Mouse (Mus musculus) cerebellum, adult 9-11 months (tissue): ENCODE data around the gene D7Ertd443e.
A peak's percentile ranks its signal among the peaks of the same experiment; 100 is the strongest.

Source experiments
- DNase-seq: peaks from one replicate; pipeline ENCODE4 v3.0.0; 2022

D7Ertd443e gene

DNA sequence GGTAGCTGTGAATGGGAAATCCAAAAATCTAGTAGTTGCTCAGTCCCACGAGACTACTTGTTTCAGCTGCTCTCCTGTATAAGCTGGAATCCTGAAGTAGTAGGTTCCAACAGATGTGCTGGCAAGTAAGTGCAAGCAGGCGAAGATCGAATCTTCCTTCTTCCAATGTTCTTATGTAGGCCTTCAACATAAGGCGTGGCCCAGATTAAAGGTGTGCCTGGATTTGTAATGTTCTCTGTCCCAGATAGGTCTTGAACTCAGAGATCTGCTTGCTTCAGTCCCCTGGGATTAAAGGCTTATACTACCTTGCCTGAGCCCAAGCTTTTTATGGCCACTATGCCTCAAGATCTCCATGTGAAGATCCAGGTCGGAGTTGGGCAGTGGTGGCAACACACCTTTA lies at the start of gene D7Ertd443e:
Gene D7Ertd443e (minus strand): TSS at position 101 of the 400 bp plus-strand sequence.
- DNase-seq, result no peak

DNA sequence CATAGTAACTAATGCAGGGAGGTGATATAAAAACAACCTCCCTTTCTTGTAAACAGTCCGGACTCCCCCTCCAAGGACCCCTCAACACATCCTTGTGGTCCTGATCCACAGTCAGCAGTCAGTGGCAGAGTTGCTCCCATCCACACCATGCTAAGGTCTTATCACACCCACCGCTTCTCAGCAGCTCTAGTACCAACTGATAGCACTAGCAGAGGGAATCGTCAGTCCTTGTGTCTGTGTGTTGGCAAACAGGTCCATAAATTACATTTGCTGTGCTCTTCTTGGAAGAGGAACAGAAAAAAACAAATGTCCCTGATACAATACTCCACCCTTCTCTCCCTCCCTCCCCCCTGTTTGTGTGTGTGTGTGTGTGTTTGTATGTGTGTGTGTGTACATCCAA lies 46.2 kb upstream of the D7Ertd443e start:
- no peak for DNase-seq

DNA sequence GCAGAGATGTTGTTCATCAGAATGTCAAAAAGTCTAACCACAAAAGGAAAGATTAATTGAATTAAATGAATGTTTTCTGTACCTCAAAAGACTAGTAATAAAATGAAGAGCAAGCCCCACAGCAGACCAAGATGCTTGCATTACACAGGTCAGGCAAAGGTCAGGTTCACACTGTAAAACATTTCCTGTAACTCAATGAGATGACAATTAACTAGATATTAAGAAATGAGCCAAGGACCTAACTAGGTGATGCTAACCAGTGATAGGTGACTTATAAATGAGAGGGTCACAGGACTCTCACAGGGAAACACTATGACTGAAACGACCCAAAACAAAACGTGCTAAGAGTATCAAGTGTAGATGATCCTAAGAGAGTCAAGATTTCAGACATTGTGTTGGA lies 43.2 kb upstream of the D7Ertd443e start:
- DNase-seq, result no peak

DNA sequence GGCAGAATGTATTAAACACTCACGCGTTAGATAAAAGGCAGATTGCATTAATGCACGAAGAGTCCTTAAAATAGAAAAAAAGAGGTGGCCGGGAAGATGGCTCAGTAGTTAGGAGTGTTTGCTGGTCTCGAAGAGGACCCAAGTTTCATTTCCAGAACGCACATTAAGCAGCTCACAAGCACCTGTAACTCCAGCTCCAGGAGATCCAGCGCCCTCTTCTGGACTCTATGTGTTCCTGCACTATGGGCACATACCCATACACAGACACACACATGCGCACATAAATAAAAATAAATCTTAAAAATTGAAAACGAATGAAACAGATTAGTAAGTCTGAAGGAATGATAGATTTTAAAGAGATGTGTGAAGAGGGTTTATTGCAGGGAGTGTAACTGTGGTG lies 29.6 kb upstream of the D7Ertd443e start:
- DNase-seq, result no peak

DNA sequence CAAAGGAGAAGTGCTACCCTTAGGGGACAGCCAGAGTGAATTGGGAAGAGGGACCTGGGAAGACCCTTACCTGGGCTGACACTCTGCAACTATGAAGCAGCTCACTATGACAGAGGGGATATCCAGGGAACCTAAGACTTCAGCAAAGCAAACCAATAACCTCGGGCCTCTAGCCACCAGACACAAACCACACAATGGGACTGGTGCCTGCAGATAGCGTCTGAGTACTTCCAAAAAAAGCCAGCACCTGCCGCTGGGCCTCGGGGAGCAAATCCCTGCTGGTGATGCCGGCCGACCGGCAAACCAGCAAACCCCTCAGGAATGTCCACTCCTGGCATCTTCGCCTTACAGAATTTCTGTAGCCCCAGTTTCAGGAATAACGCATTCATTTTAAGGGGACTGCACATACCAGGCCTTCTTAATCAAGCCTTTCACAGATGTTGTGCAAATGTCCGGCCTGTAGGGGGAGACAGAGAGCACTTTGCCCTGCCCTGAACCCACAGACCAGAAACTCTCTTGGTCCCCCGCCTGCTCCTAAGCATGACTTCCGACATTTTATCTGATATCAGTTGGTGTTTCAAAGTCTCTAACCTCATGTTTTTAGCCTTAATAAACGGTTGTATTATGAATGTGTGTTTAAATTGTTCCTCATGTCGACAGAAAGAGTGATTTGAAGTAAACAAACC lies 28.7 kb upstream of the D7Ertd443e start:
- DNase-seq, result no peak

DNA sequence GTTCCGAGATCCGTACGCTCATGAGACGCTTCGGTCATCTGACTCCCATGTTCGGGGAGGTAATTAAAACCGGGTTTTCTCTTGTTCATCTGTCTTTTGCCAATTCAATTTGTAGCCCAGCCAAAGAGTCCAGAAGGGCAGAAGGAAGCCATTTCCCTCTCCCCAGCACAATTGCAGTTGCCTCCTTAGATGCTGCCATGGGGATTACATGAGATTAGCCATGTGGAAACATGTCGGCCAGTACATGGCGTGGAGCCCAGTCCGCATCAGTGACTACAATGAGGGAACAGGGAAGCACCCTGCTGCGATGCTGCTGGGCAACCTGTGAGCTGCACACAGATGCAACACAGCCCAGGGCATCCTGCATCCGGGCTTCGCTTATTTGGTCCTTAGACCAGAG lies 23.2 kb upstream of the D7Ertd443e start:
- DNase-seq, result peak; percentile 82

DNA sequence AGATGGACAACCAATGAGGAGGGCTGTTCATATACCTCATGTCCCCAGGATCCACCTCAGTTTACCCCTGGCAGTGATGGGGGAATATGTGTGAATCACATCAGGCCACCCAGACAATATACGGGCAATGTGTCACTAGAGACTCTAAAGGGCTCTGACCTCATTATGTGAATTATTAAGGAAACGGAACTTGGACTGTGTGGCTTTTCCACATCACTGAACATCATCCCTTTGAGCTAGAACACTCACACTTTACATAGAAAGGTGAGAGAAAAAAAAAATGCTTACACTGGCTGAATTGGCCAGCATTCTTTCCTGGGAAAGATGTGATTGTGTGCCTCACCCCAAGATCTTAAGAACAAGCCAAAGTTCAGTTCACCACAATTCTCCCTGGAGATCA lies 15.3 kb upstream of the D7Ertd443e start:
- no peak for DNase-seq

DNA sequence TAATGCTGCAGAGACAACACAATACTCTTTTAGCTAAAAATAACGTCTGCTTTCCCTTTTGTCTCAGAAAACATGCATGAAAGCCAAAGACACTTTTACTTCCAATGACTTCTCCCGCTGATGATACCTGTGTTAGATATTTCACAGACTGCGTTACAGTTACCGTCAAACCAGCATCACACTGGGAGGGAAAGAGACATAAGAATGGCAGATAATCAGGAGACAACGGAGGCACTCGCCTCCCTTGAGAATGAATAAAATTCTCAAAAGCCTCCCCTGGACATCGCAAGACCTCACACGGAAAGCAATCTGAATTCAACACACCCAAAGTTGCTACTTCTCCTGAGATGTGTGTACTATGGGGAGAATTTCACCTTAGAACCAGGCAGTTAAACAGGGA lies 11.3 kb upstream of the D7Ertd443e start:
- no peak for DNase-seq

DNA sequence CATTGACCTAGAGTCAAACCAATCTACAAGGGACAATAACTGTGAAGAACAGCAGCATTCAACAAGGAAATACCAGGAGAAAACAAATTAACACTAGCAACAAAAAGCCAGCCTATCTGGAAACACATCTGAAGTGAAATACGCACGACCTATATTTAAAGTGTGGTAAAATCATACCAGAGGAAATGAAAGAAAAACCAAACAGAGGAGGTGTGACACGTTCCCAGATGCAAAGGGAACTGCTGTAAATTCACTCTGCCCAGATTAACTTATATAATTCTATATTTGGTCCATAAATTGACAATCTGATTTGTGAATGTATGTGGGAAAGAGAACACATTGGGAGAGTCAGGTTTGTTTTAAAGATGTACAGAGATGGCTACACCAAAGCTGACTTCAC lies 2.7 kb downstream of the D7Ertd443e start:
- no peak for DNase-seq

DNA sequence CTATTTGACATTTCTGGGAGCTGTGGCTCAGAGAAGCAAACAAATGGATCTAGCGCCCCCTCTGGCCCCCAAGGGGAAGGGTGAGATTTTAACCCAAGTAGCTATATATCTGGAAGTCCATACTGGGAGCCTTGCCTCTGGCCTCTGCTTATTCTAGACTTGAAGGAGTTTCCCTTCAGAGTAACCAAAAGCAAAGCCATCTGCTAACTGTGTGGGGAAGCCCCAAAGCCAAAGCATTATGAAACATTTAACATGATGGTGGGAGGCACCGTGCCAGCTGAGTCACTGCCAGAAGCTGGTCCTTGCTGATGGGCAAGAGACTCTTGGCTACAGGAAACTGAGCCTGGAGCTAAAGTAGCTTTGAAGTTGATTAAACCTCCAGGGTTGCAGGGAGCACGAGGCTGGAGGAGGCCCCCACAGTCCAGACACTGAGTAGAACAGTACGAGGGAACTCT lies 4.0 kb downstream of the D7Ertd443e start:
- DNase-seq, result peak; percentile 46

DNA sequence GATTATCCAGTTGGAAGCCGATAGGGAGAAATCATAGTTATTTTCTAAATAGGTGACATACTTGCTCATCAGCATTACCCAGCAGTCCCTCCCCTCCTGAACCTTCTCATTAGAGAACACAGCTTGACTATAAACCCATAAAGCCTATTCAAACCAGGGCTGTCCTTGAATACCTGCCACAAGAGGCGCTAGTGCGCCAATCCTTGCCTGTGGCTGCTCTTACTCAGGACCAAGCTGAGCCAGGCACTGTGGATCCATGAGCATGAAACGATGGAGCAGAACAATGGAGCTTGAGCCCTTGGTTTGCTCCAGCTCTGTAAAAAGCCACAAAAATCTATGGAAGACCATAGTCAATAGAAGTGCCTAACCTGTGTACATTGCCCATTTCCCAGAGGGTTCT lies 7.2 kb downstream of the D7Ertd443e start:
- peak; percentile 12 for DNase-seq

DNA sequence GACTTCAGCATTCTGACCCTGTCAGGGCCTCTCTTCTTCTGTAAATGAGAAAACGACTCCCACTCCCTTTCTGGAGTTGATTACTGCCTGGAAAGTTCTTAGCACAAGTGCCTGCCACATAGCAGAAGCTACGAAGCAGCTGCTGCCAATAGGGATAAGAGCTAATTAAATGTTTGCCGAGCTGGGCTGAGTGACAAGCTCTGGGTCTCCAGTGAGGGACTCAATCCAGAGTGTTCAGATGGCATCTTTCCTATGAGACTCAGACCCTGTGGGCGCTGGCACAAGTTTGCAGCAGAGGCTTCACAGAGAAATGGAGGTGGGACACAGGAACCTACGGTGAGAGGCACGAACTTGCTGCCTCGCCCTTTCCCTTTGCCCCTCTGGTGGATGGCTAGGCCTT lies 8.7 kb downstream of the D7Ertd443e start:
- DNase-seq, result no peak

DNA sequence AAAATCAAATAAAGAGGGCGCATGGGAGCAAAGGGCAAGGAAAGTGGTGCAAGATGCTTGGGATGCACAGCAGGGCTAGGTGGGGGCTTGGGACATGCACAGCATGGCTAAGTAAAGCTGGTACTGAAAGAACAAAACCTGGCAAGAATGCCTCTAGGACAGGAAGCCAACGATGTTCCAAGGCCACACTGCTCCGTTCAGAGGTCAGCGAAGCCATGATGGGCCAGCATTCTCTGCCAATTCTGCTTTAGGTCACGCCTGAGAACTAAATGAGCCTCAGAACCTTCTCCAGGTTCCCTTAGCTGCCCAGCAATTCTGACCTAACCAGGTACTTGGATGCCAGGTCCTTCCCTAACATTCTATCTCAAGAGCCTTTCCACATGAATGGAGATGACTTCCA lies 13.2 kb downstream of the D7Ertd443e start:
- no peak for DNase-seq

DNA sequence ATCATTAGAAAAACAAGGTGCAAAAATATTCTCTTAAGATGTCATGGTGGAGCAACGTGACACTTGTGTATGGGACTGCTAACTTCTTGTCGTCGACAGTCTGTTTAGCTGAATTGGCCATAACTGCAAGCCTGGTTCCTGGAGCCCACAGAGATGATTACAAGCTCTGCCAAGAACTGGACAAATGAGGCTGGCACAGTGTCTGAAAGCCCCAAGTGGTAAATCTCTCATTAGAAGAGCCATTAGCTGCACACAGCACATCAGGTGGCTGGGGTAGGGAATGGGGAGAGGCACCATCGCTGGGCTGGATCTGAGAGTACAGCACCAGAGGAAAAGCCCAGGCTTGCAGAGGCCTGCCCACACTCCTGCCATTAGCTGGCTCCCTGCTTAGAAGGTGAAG lies 16.2 kb downstream of the D7Ertd443e start:
- no peak for DNase-seq

DNA sequence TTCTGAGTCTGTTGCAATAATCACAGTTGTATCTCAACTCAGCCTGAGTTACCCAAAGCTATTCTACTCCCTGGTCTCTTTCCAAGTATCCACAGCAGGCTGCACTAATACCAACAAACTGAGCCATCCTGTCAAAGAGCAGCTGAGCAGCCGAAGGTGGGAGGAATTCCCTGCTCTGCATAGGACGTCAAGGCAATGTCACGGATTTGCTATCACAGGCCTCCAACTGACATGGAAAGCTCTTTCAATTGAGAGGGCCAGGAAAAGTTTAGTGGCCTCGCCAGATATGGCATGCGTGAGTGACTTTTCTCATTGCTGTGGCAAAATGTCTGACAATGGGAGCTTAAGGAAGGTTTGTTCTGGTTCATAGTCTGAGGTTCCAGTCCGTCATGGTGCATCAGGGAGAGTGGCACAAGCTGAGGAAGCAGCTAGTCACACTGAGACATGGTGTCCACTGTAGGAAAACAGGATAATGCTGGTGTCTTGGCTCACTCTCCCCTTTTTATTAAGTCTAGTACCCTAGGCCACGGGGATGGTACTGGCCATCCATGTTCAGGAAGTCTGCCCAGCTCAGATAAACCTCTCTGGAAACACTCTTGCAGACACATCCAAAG lies 23.1 kb downstream of the D7Ertd443e start:
- no peak for DNase-seq

DNA sequence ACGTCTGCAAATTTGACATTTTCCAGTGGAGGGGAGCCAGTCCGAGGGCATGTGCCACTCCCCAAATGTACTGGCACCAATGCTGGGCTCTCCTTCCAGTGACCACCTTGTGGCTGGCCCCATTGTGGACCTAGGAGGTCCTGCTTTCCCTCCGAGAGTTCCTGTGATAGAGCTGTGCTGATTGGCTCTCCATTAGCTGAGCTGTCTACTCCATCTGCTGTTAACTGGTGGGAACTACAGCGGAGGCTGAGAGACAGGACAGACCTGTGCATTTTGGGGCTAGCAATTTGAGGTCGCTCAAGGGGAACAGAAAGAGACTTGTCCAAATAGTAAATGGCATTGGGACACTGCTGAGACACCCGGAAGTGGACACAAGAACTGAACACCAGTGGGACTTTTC lies 36.6 kb downstream of the D7Ertd443e start:
- DNase-seq, result peak; percentile 37

DNA sequence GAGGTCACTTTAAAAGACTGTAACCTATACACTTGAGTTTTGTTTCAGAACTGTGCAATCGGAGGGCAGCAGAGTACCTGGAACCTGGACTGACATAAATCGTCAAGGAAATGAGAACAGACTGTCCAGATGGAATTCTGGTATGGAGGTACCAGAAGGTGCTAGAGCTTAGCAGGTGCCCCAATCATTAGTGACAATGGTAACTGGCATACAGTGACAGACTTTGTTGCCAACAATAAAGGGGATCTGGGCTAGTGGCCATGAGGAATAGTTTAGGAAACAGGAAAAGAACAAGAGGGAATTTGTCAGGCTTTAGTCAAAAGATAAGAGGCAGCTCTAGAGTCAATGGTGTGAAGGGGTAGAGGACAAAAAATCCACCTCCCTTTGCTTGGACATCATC lies 43.3 kb downstream of the D7Ertd443e start:
- peak; percentile 79 for DNase-seq

DNA sequence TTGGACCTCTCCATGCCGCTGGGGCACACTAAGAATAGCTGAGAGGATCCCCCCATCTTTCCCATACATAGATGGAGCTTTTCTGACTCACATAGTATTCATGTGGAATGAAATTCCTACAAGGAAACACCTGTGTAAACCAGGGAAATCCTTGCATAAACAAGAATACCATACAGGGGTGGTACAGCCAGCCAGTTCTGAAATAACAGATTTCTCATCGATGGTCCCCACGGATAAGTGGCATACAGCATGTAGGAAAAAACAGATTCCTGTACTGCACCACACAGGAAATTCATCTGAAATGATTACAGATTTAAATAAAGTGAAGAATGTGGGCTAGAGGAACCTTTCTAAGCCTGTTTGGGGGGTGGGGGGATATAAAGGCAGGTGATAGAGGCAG lies 49.5 kb downstream of the D7Ertd443e start:
- no peak for DNase-seq

DNA sequence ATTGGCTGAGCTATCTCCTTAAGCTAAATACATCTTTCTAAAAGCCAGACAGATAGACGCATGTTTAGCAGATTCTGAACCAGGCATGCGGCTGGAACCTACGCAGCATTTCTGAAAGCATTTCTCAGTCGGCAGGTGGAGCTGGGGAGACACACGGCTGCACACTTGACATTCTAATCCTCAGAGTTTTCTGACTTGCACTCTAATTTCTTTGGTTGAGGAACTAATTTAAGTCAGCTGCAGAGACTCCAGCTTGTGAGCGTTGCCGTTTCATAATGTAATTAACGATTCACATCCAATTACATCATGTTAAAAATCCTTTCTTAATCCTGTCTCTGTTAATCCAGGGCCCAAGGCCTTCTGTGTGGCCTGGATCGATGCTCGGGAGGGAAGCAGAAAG lies 64.5 kb downstream of the D7Ertd443e start:
- no peak for DNase-seq

DNA sequence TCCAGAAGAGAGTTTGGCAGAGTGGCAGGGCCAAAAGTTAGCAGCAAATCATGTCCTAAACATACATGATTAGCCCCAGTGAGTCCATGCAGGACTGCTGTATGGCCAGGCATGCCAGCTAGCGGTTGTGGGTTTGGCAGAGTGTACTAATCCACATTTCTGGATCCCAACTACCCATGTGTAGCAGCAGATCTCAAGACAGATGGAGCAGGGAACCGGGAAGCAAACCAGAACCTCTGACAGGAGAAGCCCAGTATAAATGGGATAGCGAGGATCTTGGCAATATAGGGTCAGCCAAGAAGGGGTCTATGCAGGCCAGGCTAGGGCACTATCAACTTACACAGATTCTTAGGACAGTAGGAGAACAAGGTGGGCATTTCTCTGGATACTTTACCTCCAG lies 83.4 kb downstream of the D7Ertd443e start:
- peak; percentile 4 for DNase-seq

DNA sequence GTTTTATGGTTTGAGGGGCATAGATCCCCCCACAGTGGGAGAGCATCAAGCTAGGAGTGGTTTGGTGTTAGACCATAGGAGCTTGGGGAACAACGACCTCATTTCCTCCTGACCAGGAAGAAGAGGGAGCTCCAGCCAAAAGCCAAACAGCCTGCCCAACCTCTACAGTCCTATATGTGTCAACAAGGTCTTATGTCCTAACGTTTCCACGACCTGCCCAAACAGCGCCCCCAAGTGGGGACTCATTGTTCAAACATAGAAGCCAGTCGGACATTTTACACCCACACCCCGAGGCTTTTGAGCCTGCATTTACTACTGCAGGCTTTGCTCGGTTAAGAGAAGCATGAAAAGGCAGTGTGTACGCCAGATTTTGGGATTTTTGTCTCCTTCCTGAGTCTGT lies 84.2 kb downstream of the D7Ertd443e start:
- DNase-seq, result no peak

DNA sequence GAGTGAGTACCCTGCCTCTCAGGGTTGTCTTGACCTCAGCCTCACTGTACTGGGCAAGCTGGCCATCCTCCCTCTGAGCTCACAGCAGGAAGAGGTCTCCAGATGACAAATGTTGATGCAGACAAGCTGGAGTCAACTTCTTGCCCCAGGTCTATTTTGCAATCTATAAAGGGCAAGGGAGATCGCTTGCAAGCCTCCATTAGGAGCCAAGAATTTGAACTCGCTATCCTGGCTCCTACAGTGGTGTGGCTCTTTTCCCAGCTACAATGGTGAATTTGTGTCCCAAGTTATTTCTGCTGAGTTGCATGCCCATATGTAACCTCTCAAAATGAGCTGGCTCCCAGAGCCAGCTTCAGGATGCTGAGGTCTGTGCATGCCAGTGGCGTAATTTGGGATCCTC lies 92.7 kb downstream of the D7Ertd443e start:
- DNase-seq, result no peak

DNA sequence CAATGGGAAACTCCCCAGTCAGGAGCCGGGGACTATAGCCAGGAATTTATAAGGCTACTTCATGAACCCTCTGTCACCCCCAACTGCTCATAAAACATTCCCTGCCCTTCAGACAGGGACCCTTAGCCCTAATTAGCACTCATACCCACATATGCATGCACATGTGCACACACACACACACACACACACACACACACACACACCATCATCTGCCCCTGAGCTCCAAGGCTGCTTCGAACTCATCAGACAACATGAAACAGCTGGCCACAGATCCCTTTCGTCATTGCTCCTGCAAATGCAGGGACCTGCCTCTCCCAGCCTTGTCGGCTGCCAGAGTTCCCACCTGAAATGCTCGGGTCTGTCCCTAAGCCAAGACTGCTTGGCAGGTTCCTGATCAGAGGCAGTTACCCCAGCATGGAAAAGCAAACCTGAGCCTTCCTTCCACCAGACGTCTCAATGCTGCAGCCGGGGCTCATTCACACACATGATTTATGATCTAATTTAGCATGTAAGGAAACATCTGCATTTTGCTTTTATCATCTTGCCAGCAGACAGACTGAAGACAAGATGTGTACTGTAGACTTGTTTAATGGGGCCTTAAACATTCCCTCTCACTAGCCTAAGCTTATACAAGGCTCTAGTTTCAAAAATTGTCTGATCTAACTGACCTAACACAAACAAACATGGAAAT lies 95.7 kb downstream of the D7Ertd443e start:
- no peak for DNase-seq

DNA sequence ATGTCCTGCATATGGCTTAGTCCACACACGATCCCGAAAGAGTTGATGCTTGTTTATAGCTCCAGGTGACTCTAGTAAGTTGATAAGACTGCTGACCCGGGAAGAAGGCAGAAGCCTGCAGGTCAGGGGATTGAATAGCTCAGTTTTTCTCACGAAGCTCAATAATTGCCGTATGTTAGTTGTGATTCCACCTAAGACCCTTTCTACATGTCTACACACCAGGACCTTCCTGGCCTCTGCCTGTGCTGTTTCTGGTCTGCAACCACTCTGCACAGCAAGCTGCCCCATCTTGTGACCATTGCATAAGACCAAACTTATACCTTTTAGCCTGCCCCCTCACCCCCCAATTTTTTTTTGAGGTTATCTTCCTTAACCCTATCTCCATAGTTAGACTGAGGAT lies 96.3 kb downstream of the D7Ertd443e start:
- no peak for DNase-seq
